Mouse (Mus musculus): ENCODE data around the gene Wbp11.

The Wbp11 gene

GRCm38 (mm10) chr6:136827881-136828561, at the start of gene Wbp11:
Gene Wbp11, minus strand, starts transcription at chr6:136828233.
- CTCF ChIA-PET: no interaction called here

GRCm38 (mm10) chr6:136875670-136876069, 47.6 kb upstream of the Wbp11 start, which contains the start of gene Mgp:
Gene Mgp, minus strand, starts transcription at chr6:136875823.
- CTCF ChIA-PET: no interaction called here

GRCm38 (mm10) chr6:136874599-136874998, 46.6 kb upstream of the Wbp11 start:
- CTCF ChIA-PET: interaction anchor here (0.6 kb wide), 1 partner anchor 107 kb away, joined by 5 read pairs; no protein-coding TSS in a partner anchor

GRCm38 (mm10) chr6:136868921-136869320, 40.9 kb upstream of the Wbp11 start:
- CTCF ChIA-PET: no interaction called here

- CTCF ChIA-PET: no interaction called here
These were observed 38.1 kb upstream of the Wbp11 start for GRCm38 (mm10) chr6:136866150-136866549.

- CTCF ChIA-PET: interaction anchor here (0.6 kb wide), 1 partner anchor 126 kb away, joined by 4 read pairs; no protein-coding TSS in a partner anchor
These were observed 37.3 kb upstream of the Wbp11 start for GRCm38 (mm10) chr6:136865360-136865759.

GRCm38 (mm10) chr6:136861020-136861419, 33.0 kb upstream of the Wbp11 start:
- CTCF ChIA-PET: interaction anchor here (0.5 to 0.6 kb wide), 2 partner anchors 8 to 671 kb away, joined by 3 read pairs; no protein-coding TSS in a partner anchor

- CTCF ChIA-PET: interaction anchor here (0.7 kb wide), 1 partner anchor 111 kb away, joined by 3 read pairs; no protein-coding TSS in a partner anchor
These were observed 30.4 kb upstream of the Wbp11 start for GRCm38 (mm10) chr6:136858420-136858819.

GRCm38 (mm10) chr6:136857873-136858260, 29.8 kb upstream of the Wbp11 start:
- CTCF ChIA-PET: interaction anchor here (0.7 kb wide), 1 partner anchor 112 kb away, joined by 3 read pairs; no protein-coding TSS in a partner anchor

GRCm38 (mm10) chr6:136857186-136857872, 29.3 kb upstream of the Wbp11 start, which contains the start of gene Art4:
Gene Art4, minus strand, starts transcription at chr6:136857733.
- CTCF ChIA-PET: no interaction called here

GRCm38 (mm10) chr6:136856071-136856636, 28.1 kb upstream of the Wbp11 start:
- CTCF ChIA-PET: interaction anchor here (0.6 to 1.6 kb wide), 2 partner anchors 11 to 124 kb away, joined by 3 to 4 read pairs; no protein-coding TSS in a partner anchor

- CTCF ChIA-PET: interaction anchor here (0.6 to 1.6 kb wide), 3 partner anchors 10 to 235 kb away, joined by 3 to 4 read pairs (median 4); no protein-coding TSS in a partner anchor
These were observed 27.1 kb upstream of the Wbp11 start for GRCm38 (mm10) chr6:136855183-136855582.

- CTCF ChIA-PET: no interaction called here
These were observed 26.3 kb upstream of the Wbp11 start for GRCm38 (mm10) chr6:136854361-136854781.

GRCm38 (mm10) chr6:136852762-136853161, 24.7 kb upstream of the Wbp11 start:
- CTCF ChIA-PET: interaction anchor here (0.6 to 1.1 kb wide), 2 partner anchors 8 to 113 kb away, joined by 3 to 10 read pairs; no protein-coding TSS in a partner anchor

- CTCF ChIA-PET: interaction anchor here (1.1 kb wide), 1 partner anchor 9 kb away, joined by 3 read pairs; no protein-coding TSS in a partner anchor
These were observed 24.3 kb upstream of the Wbp11 start for GRCm38 (mm10) chr6:136852348-136852747.

- CTCF ChIA-PET: no interaction called here
These were observed 22.2 kb upstream of the Wbp11 start for GRCm38 (mm10) chr6:136850267-136850666.

- CTCF ChIA-PET: interaction anchor here (0.8 kb wide), 1 partner anchor 161 kb away, joined by 4 read pairs; no protein-coding TSS in a partner anchor
These were observed 20.9 kb upstream of the Wbp11 start for GRCm38 (mm10) chr6:136848971-136849370.

- CTCF ChIA-PET: interaction anchor here (0.8 kb wide), 1 partner anchor 160 kb away, joined by 4 read pairs; no protein-coding TSS in a partner anchor
These were observed 20.4 kb upstream of the Wbp11 start for GRCm38 (mm10) chr6:136848399-136848798.

GRCm38 (mm10) chr6:136847790-136848189, 19.8 kb upstream of the Wbp11 start:
- CTCF ChIA-PET: interaction anchor here (0.8 kb wide), 1 partner anchor 159 kb away, joined by 4 read pairs; no protein-coding TSS in a partner anchor

GRCm38 (mm10) chr6:136847267-136847666, 19.2 kb upstream of the Wbp11 start:
- CTCF ChIA-PET: no interaction called here

- CTCF ChIA-PET: no interaction called here
These were observed 17.9 kb upstream of the Wbp11 start for GRCm38 (mm10) chr6:136845706-136846480.

Data from spleen, embryonic (tissue).